Mouse (Mus musculus): ENCODE results near the gene Spaca9.

DNA sequence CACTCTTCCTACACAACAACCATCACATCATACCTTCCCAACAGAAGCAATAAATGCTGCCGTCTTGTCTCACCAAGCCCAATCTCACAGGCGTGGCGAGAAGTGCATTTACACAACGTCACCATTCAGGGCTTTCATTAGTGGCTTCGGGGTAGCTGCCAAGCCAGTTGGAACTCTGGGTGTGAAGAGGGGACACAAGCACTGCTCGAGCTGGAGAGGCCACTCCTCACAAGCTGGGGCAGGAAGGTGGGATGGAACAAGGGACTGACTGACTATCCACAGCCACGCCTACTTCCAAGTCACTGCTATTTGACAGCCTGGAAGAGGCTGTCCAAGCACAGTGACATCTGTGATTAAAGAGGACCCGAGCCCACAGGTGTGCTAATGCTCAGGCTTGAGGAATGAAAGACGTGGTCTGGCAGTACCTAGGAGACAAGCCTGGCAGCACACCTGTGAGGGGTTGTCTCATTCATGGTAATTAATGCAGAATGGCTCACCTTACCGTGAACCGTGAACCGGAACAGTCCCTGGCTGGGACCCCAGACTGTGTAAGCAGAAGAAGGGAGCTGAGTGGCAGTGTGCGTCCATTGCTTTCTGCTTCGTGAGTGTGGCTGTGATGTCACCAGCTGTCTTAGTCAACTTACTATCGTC is 47.3 kb upstream of the Spaca9 start:
- no peak for TF ChIP-seq CTCF (IDR thresholded peaks at IDR 0.05; ENCODE audit: low read depth)
- no peak for TF ChIP-seq EP300 (IDR thresholded peaks at IDR 0.05; ENCODE audit: low read depth)

All from heart, postnatal 0 days (tissue).